Mouse (Mus musculus) stomach, postnatal 0 days (tissue): ENCODE results near the gene Tpsb2. TPM values are rescaled to one million over a fixed set of nuclear protein-coding genes. Genes with fewer than 3 reads are reported as not detected.

ENCODE experiments used
- ATAC-seq: fragments of 200-750 bp; cut with Nextera tagmentation; 2 replicates; pipeline ENCODE4 v1.8.0; 2017; ENCODE audit not compliant: low FRiP score, low TSS enrichment
- DNase-seq: peaks from one replicate; pipeline ENCODE4 v3.0.0-alpha.2; 2016; ENCODE audit warnings: low spot score
- H3K27ac ChIP-seq: fragments of 300-500 bp; sonication (generic); replicated peaks from 2 replicates; pipeline ENCODE4 v1.5.1; 2014; ENCODE audit warnings: mild to moderate bottlenecking, control low read depth
- H3K27me3 ChIP-seq: fragments of 300-500 bp; sonication (generic); 2 replicates; pipeline ENCODE4 v1.6.1; 2014; ENCODE audit warnings: low read length; ENCODE audit not compliant: control insufficient read depth, insufficient read depth
- H3K36me3 ChIP-seq: fragments of 300-500 bp; sonication (generic); 2 replicates; pipeline ENCODE4 v1.6.1; 2014; ENCODE audit warnings: low read length, mixed read lengths; ENCODE audit not compliant: control insufficient read depth, insufficient read depth
- H3K4me1 ChIP-seq: fragments of 300-500 bp; sonication (generic); replicated peaks from 2 replicates; pipeline ENCODE4 v1.6.1; 2014; ENCODE audit warnings: antibody characterized with exemption; ENCODE audit not compliant: control insufficient read depth, insufficient read depth
- H3K4me2 ChIP-seq: fragments of 300-500 bp; sonication (generic); replicated peaks from 2 replicates; pipeline ENCODE4 v1.6.1; 2014; ENCODE audit warnings: low read depth, mild to moderate bottlenecking, control low read depth, moderate library complexity
- H3K4me3 ChIP-seq: fragments of 300-500 bp; sonication (generic); 2 replicates; pipeline ENCODE4 v1.5.1; 2014; ENCODE audit warnings: low read depth, low read length, control low read depth
- H3K9ac ChIP-seq: fragments of 300-500 bp; sonication (generic); 2 replicates; pipeline ENCODE4 v1.6.1; 2014; ENCODE audit warnings: mild to moderate bottlenecking, low read length, control low read depth, mixed read lengths
- H3K9me3 ChIP-seq: fragments of 300-500 bp; sonication (generic); 2 replicates; pipeline ENCODE4 v1.6.1; 2016; ENCODE audit warnings: low read length; ENCODE audit not compliant: control insufficient read depth
- CTCF ChIP-seq: IDR thresholded peaks from 2 replicates; pipeline ENCODE4 v1.5.1; 2016; ENCODE audit warnings: antibody characterized with exemption, low read depth, mild to moderate bottlenecking, moderate library complexity
- EP300 ChIP-seq: optimal IDR thresholded peaks from 2 replicates; pipeline ENCODE3; 2016; ENCODE audit warnings: antibody characterized with exemption
- WGBS: fragments of 180-500 bp; shearing (Covaris S2); extraction: QIAGEN DNeasy Blood & Tissue Kit; methylation state at CpG from one replicate; pipeline ENCODE4 v1.1.7; 2014; 5-methylcytosine and 5-hydroxymethylcytosine counted together
- polyA plus RNA-seq: library from polyadenylated mRNA; unstranded; fragments of >200 nt; fragmentation: Nextera tagmentation; extraction: Ambion mirVana; gene quantifications from 2 replicates; pipeline ENCODE4 v1.2.1, GENCODE M21; 2015

The Tpsb2 gene
- polyA plus RNA-seq, 1 experiment from 2014 or later, result 18.1 TPM

- Histone ChIP-seq H3K27me3 (no peaks in the 10 kb centered on the region), H3K9ac (no peak overlapping the region), H3K9me3 (no peaks in the 10 kb centered on the region), H3K4me3 (no peak overlapping the region), H3K4me2 (no peak overlapping the region), H3K36me3 (no peaks in the 10 kb centered on the region), H3K27ac (no peak overlapping the region), H3K4me1 (peaks cover 3% of the 10 kb centered on the region)
- no peak for ATAC-seq
- 82% methylated on average over 7 of the region's 7 CpGs for WGBS
- DNase-seq, result no peak
- TF ChIP-seq CTCF, result no peak
- TF ChIP-seq EP300, result no peak
These were observed 42.3 kb downstream of the Tpsb2 start for GRCm38 (mm10) chr17:25408302-25408999.

- Histone ChIP-seq H3K4me1 (peaks cover 3% of the 10 kb centered on the region), H3K36me3 (no peaks in the 10 kb centered on the region), H3K9me3 (no peaks in the 10 kb centered on the region), H3K27ac (0 out of 2 replicates have a peak overlapping the region, but pooled peaks have one; percentile 13), H3K4me2 (no peak overlapping the region), H3K4me3 (no peak overlapping the region), H3K9ac (no peak overlapping the region), H3K27me3 (no peaks in the 10 kb centered on the region)
- DNase-seq (no peak), ATAC-seq (no peak)
- WGBS, result 63% methylated on average over 7 of the region's 7 CpGs
- TF ChIP-seq EP300 (no peak), CTCF (no peak)
These were observed 43.5 kb downstream of the Tpsb2 start for GRCm38 (mm10) chr17:25409621-25410020.

GRCm38 (mm10) chr17:25410180-25410579, 44.1 kb downstream of the Tpsb2 start:
- WGBS, result 75% methylated on average over 6 of the region's 6 CpGs
- no peaks in the 10 kb centered on the region for H3K27me3 ChIP-seq
- DNase-seq (no peak), ATAC-seq (no peak)
- H3K27ac ChIP-seq, result no peak overlapping the region
- H3K9ac ChIP-seq, result no peak overlapping the region
- no peaks in the 10 kb centered on the region for H3K9me3 ChIP-seq
- H3K36me3 ChIP-seq, result no peaks in the 10 kb centered on the region
- no peaks in the 10 kb centered on the region; the same call in 1 of the 2 replicates for H3K4me1 ChIP-seq
- TF ChIP-seq EP300 (no peak), CTCF (no peak)
- H3K4me3 ChIP-seq, result no peak overlapping the region
- H3K4me2 ChIP-seq, result no peak overlapping the region

GRCm38 (mm10) chr17:25410786-25411185, 44.7 kb downstream of the Tpsb2 start:
- H3K4me2 ChIP-seq, result no peak overlapping the region
- H3K4me1 ChIP-seq, result no peaks in the 10 kb centered on the region; the same call in 1 of the 2 replicates
- WGBS, result 27% methylated on average over 7 of the region's 7 CpGs
- H3K9ac ChIP-seq, result no peak overlapping the region
- DNase-seq, result no peak
- H3K36me3 ChIP-seq, result no peaks in the 10 kb centered on the region
- TF ChIP-seq CTCF (no peak), EP300 (no peak)
- H3K27me3 ChIP-seq, result no peaks in the 10 kb centered on the region
- H3K27ac ChIP-seq, result no peak overlapping the region
- no peak for ATAC-seq
- H3K4me3 ChIP-seq, result no peak overlapping the region
- no peaks in the 10 kb centered on the region for H3K9me3 ChIP-seq

- DNase-seq, result no peak
- Histone ChIP-seq H3K9ac (no peak overlapping the region), H3K27me3 (no peaks in the 10 kb centered on the region), H3K4me2 (no peak overlapping the region), H3K4me1 (no peaks in the 10 kb centered on the region; the same call in 1 of the 2 replicates), H3K9me3 (no peaks in the 10 kb centered on the region), H3K4me3 (no peak overlapping the region), H3K27ac (0 out of 2 replicates have a peak overlapping the region, but pooled peaks have one; percentile 8), H3K36me3 (no peaks in the 10 kb centered on the region)
- 54% methylated on average over 4 of the region's 4 CpGs for WGBS
- TF ChIP-seq EP300 (no peak), CTCF (no peak)
- no peak for ATAC-seq
These were observed 45.1 kb downstream of the Tpsb2 start for GRCm38 (mm10) chr17:25411251-25411650.

GRCm38 (mm10) chr17:25414209-25414608, 48.1 kb downstream of the Tpsb2 start:
- Histone ChIP-seq H3K4me2 (no peak overlapping the region), H3K9ac (no peak overlapping the region), H3K27me3 (no peaks in the 10 kb centered on the region), H3K36me3 (no peaks in the 10 kb centered on the region), H3K27ac (no peak overlapping the region), H3K9me3 (no peaks in the 10 kb centered on the region), H3K4me3 (no peak overlapping the region), H3K4me1 (peaks cover 3% of the 10 kb centered on the region; the same call in 1 of the 2 replicates)
- no peak for TF ChIP-seq CTCF
- no peak for TF ChIP-seq EP300
- WGBS, result 56% methylated on average over 4 of the region's 4 CpGs
- DNase-seq (peak; percentile 56), ATAC-seq (peak; percentile 20; the same call in 1 of the 2 replicates)
